Mouse (Mus musculus): ENCODE measurements around the gene Irf9.

Irf9 gene

GRCm38 (mm10) chr14:55616844-55617243 is 13.5 kb downstream of the Irf9 start:
- DNase-seq: no peak

GRCm38 (mm10) chr14:55617822-55618221 is 14.5 kb downstream of the Irf9 start, which contains the start of gene Rec8:
TSS of gene Rec8 (plus strand) at chr14:55618037.
- peak; percentile 42 for DNase-seq

- no peak for DNase-seq
Observed at GRCm38 (mm10) chr14:55618486-55619195, 15.3 kb downstream of the Irf9 start.

- no peak for DNase-seq
Observed at GRCm38 (mm10) chr14:55628077-55628827, 24.9 kb downstream of the Irf9 start.

GRCm38 (mm10) chr14:55629312-55629711 is 25.9 kb downstream of the Irf9 start:
- peak; percentile 77 for DNase-seq

GRCm38 (mm10) chr14:55634874-55635522 is 31.6 kb downstream of the Irf9 start:
- DNase-seq: peak; percentile 48

GRCm38 (mm10) chr14:55635523-55636007 is 32.2 kb downstream of the Irf9 start, which contains the start of gene Ipo4:
TSS of gene Ipo4 (minus strand) at chr14:55635957.
- peak; percentile 94 for DNase-seq

- no peak for DNase-seq
Observed at GRCm38 (mm10) chr14:55637795-55638194, 34.4 kb downstream of the Irf9 start, which contains the start of gene Gm49378. TSS of gene Gm49378 (minus strand) at chr14:55637895.

GRCm38 (mm10) chr14:55640816-55641215 is 37.4 kb downstream of the Irf9 start:
- no peak for DNase-seq

GRCm38 (mm10) chr14:55641291-55641690 is 37.9 kb downstream of the Irf9 start:
- DNase-seq: no peak

- no peak for DNase-seq
Observed at GRCm38 (mm10) chr14:55642679-55643059, 39.3 kb downstream of the Irf9 start.

GRCm38 (mm10) chr14:55643060-55643907 is 39.9 kb downstream of the Irf9 start, which contains the start of gene Tm9sf1:
TSS of gene Tm9sf1 (minus strand) at chr14:55643806.
- peak; percentile 90 for DNase-seq

- peak; percentile 34 for DNase-seq
Observed at GRCm38 (mm10) chr14:55644261-55644888, 41.0 kb downstream of the Irf9 start.

- no peak for DNase-seq
Observed at GRCm38 (mm10) chr14:55649884-55650283, 46.5 kb downstream of the Irf9 start, which contains the start of gene Tssk4. TSS of gene Tssk4 (plus strand) at chr14:55650184.

- no peak for DNase-seq
Observed at GRCm38 (mm10) chr14:55651528-55651927, 48.2 kb downstream of the Irf9 start.

- DNase-seq: no peak
Observed at GRCm38 (mm10) chr14:55656935-55657334, 53.6 kb downstream of the Irf9 start.

GRCm38 (mm10) chr14:55658011-55658410 is 54.6 kb downstream of the Irf9 start:
- DNase-seq: no peak
